Mouse (Mus musculus) urinary bladder, adult 2 months (tissue): ENCODE measurements around the gene Ippk. TPM values are rescaled to one million over a fixed set of nuclear protein-coding genes. Genes with fewer than 3 reads are reported as not detected.

Experiments
- DNase-seq: peaks from one replicate; pipeline ENCODE4 v3.0.0; 2022; ENCODE audit warnings: low spot score
- polyA plus RNA-seq: library from polyadenylated mRNA; depleted of rRNA; stranded (reverse); fragments of >200 nt; gene quantifications from 2 replicates; pipeline ENCODE4 v1.2.3, GENCODE M21; 2012; rRNA removed

Ippk gene
- polyA plus RNA-seq, 1 experiment = 12.4 TPM

DNA sequence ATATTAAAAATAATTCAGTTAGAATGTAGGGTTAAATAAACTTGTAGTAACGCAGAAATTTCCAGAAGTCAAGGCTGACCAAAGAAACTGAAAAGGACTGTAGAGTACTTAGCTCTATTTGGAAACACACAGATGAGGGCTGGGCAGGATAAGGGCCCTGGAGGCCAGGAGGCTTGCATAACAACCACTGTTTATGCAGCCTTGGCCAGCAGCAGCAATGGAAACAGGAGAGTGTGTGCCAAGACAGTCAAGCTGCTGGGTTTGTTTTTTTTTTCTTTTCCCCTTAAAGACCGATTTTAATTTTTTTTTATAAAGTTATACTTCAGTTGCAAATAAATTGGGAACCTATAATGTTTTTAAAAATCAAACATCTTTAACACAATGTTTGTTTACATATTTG is 59.0 kb downstream of the Ippk start:
- no peak for DNase-seq

DNA sequence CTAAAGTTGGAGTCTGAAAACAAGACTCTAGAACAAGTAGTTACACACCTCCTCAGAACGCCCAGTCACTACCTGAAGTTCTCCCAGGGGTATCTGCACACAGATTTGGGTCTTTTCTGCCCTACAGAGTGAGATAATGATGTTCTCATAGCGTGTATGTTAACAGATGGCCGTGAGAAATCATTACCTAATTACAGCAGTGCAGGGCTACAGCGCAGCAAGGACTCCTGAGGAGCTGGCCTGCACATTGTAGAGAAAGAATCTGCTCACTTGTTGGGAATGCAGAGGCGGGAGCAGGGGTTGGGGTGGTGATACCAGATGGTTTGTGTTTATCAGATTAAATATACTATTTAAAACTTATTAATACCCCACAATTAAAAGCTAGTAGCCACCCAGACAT is 59.5 kb downstream of the Ippk start:
- DNase-seq = no peak

DNA sequence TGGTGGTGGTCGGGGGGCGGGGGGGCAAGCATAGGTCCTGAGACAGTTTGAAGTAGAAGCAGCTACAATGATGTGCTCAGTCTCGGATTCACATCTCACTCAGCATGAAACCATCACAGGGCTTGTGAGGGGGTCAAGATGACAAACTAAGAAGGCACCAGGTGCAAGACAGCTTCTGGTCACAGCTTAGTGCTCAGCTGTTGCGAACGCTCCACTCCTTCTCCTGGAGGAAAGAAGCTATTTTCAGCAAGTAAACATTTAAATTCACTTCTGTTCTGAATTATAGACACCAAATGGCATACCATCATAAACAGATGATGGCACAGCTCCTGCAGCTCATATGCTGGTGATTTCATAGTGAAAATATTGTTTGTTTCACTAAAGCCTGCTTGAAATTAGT is 64.3 kb downstream of the Ippk start:
- DNase-seq = no peak

DNA sequence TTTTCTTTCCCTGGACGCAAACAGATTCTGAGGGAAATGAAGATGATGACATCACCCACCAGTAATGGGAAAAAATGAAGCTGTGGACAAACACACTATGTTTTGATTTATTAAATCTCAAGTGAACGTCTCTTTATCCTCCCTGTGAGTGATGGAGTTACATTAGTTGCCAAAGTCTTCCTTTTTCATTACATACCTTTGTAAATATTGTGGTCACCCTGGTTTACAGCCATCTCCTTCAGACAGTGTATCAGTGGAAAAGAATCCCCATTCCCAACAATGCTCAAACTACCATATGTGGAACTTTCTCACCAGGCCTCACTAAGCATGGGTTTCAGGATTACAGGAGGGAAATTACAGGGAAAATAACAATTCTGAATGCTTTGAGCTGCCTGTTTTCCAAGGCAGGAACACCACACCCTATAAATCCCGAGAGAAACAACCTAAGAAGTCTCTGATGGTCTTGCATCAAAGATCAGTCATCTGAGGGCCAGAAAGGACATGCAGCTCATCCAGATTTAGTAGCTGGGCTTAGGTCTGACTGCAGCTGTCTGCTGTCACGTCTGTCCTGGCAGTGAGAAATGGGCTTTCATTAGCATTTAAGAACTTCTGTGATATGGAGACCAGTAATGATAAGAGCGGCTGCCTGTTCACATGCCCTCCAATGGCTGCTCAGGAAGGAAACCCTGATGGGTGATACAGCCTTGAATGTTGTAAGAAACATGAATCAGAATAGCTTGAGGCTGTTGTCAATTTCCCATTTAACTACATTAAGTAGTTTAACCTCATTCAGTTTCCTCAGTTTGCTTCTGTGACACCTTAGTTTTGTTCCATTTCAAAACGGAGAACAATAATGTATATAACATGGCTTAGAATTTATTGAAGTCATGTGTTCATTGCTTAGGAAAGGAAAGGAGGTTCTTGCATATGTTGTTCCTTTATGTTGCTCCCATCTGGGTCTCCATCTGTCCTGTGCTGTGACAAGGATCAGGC is 71.6 kb downstream of the Ippk start, which contains the start of gene Tes3-ps:
Tes3-ps (plus strand) TSS at position 943 of the 993 bp plus-strand sequence.
- no peak for DNase-seq

DNA sequence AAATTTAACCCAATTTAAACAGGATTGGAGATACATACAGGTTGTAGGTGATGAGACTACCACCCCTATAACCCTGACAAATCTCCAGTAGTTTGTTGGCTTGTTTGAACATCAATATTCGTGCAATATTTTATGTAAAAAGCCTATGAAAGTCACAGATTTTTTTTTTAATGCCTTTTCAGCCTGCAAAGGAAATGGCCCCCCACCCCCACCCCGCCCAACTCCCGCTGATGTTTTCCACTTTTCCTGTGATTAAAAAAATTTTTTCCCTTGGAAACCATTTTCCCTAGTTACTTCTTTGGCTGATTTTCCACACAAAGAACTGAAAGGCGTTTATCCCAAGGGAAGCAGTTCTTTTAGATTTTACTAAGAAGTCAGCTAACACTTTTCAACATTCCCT is 83.5 kb downstream of the Ippk start, which contains the start of gene Ecm2:
Ecm2 (plus strand) TSS at position 301 of the 400 bp plus-strand sequence.
- no peak for DNase-seq

DNA sequence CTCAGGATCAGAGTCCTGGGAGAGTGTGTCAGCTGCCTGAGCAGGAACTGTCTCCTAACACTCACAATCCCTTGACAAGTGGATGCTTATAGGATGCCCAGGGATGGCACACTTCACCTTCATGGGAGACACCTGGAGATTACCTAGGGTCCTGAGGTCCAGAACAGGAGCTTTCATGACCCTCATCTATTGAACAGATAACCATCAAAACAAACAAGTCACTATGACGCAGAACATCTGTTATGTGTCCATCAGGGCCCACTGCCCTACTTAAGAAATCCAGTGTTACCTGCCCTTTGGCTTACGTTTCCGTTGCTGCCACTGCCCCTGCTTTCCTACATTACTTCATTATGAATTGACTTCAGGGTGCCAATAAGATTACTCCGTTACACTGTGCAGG is 84.7 kb downstream of the Ippk start:
- no peak for DNase-seq

DNA sequence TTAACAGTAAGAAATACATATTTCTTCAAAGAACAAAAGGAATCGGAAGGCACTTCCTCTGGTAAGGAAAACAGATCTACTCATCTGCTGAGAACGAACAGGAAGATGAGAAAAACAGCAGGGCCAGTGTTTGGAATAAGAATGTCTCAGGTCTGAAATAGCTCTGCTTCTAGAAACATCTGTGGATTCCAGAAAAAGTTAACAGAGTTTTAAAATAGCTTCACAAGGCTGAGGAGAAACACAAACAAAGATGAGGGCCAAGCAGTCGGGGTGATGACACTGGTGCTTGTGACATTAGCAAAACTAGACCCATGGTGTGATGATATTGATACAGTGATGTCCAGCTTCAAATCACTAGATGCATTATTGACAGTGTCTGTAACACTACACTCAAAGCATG is 86.1 kb downstream of the Ippk start:
- DNase-seq = no peak

Other genes with a start within 250 kb of the Ippk start
- 115 and 126 TPM in 2 replicates for gene Ninj1, start 233.8 kb upstream of the Ippk start, polyA plus RNA-seq
- 68.5 and 87.0 TPM in 2 replicates for gene Card19, start 205.2 kb upstream of the Ippk start, polyA plus RNA-seq
- 2.6 and 2.8 TPM in 2 replicates for gene Susd3, start 172.5 kb upstream of the Ippk start, polyA plus RNA-seq
- 6.2 and 7.2 TPM in 2 replicates for gene Fgd3, start 100.9 kb upstream of the Ippk start, polyA plus RNA-seq
- gene Bicd2, start 79.7 kb upstream of the Ippk start, polyA plus RNA-seq = 41.8 and 47.8 TPM in 2 replicates
- gene Tes3-ps, start 72.1 kb downstream of the Ippk start, polyA plus RNA-seq = 0.14 and 0.25 TPM in 2 replicates
- gene Ecm2, start 83.6 kb downstream of the Ippk start, polyA plus RNA-seq = 11.8 and 13.4 TPM in 2 replicates
- 9.2 and 10.0 TPM in 2 replicates for gene Aspn, start 123.2 kb downstream of the Ippk start, polyA plus RNA-seq
- gene Omd, start 161.2 kb downstream of the Ippk start, polyA plus RNA-seq = 2.9 and 3.5 TPM in 2 replicates
- gene Ogn, start 186.8 kb downstream of the Ippk start, polyA plus RNA-seq = 107 and 108 TPM in 2 replicates
- gene Cenpp, start 231.5 kb downstream of the Ippk start, polyA plus RNA-seq = 1.1 TPM in 2 replicates
- 9.5 and 9.9 TPM in 2 replicates for gene Nol8, start 231.8 kb downstream of the Ippk start, polyA plus RNA-seq